Mouse (Mus musculus): ENCODE data around the gene Suv39h1. TPM values are rescaled to one million over a fixed set of nuclear protein-coding genes. Genes with fewer than 3 reads are reported as not detected.
A peak's percentile ranks its signal among the peaks of the same experiment; 100 is the strongest.

The Suv39h1 gene
- total and polyA plus RNA-seq, 3 experiments, result 104 to 129 (median 122) TPM

GRCm38 (mm10) chrX:8102213-8102668, 27.7 kb upstream of the Suv39h1 start (continued):
- TF ChIP-seq ZMIZ1 (IDR thresholded peaks at IDR 0.05; ENCODE audit: low read depth, low read length), result no peak
- TF ChIP-seq MYB (IDR thresholded peaks at IDR 0.05; ENCODE audit: low read depth, low read length), result peak; percentile 75; the same call in 1 of the 2 replicates
- TF ChIP-seq TAL1 (IDR thresholded peaks at IDR 0.05; ENCODE audit: low read length), result peak; percentile 97
- TF ChIP-seq USF1 (IDR thresholded peaks at IDR 0.05; ENCODE audit: low read depth, low read length), result no peak
- TF ChIP-seq JUND (IDR thresholded peaks at IDR 0.05; ENCODE audit: low read depth, low read length), result peak; percentile 95
- no peak for TF ChIP-seq CHD1 (IDR thresholded peaks at IDR 0.05; ENCODE audit: low read depth, low read length)
- TF ChIP-seq E2F4 (IDR thresholded peaks at IDR 0.05; ENCODE audit: borderline replicate concordance, low read depth, low read length), result peak; percentile 40; the same call in 1 of the 2 replicates
- peak; percentile 63 for TF ChIP-seq MXI1 (IDR thresholded peaks at IDR 0.05; ENCODE audit: low read depth, low read length)
- peak; percentile 55 for TF ChIP-seq HCFC1 (IDR thresholded peaks at IDR 0.05; ENCODE audit: low read depth, low read length)
- TF ChIP-seq KAT2A (conservative IDR thresholded peaks at IDR 0.05; ENCODE audit: low read depth, low read length), result no peak
- 0 out of 2 replicates have a peak, but pooled peaks have one; percentile 59 for TF ChIP-seq MAFK (IDR thresholded peaks at IDR 0.05; ENCODE audit: borderline replicate concordance, low read depth, low read length)

DNA sequence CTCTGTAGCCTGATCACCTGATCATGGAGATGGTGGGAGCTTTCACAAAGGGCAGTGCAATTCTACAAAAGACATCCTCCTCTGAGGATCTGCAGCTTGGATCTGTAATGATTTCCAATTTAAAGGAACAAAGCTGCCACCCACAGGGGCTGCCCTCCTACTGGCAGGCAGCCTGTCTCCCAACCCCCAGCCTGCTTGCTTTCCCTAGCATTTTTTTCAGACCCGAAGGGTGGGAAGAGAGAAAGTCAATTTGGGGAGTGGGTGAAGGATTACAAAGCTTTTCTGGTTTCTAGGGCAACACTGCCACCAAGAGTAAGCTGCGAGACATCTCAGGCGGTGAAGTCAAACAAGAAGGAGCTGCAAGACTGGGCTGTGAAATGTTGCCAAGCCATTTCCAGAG, 26.5 kb upstream of the Suv39h1 start:
- H3K36me3 ChIP-seq (ENCODE audit: control insufficient read depth in 1 of 2, insufficient read depth in 2 of 2, low read length in 2 of 2), result peaks cover 0 to 29% of the 10 kb centered on the region in 2 experiments; a peak in 2 of 4 replicates
- no peaks in the 10 kb centered on the region for H3K9me3 ChIP-seq (replicated peaks; ENCODE audit: insufficient read depth, low read length)
- H3K79me2 ChIP-seq (ENCODE audit: control insufficient read depth, insufficient read depth, low read length, poor library complexity), result peaks cover 2% of the 10 kb centered on the region; the same call in 1 of the 2 replicates
- DNase-seq (ENCODE audit: low read depth, low spot score), result no peak
- H3K27me3 ChIP-seq (ENCODE audit: control insufficient read depth in 1 of 2, insufficient read depth in 2 of 2, low read length in 2 of 2), result no peaks in the 10 kb centered on the region
- H3K4me1 ChIP-seq (ENCODE audit: control insufficient read depth in 1 of 2, insufficient read depth in 2 of 2, low read length in 2 of 2), result peaks cover 4 to 30% of the 10 kb centered on the region in 2 experiments; a peak in 3 of 4 replicates
- H3K27ac ChIP-seq (ENCODE audit: control insufficient read depth, low read depth, low read length), result peak overlapping the region; percentile 81; the same call in 1 of the 2 replicates
- H3K4me3 ChIP-seq (ENCODE audit: control insufficient read depth in 1 of 2, insufficient read depth in 1 of 2, low read depth in 2 of 2, low read length in 2 of 2), result no peak overlapping the region
- H3K9ac ChIP-seq (ENCODE audit: control insufficient read depth, low read depth, low read length, poor library complexity, severe bottlenecking), result no peak overlapping the region
- no peak for TF ChIP-seq MAX (IDR thresholded peaks at IDR 0.05; ENCODE audit: low read length)
- peak; percentile 61 for TF ChIP-seq RAD21 (IDR thresholded peaks at IDR 0.05; ENCODE audit: low read depth, low read length)
- no peak for TF ChIP-seq MAFK (IDR thresholded peaks at IDR 0.05; ENCODE audit: borderline replicate concordance, low read depth, low read length)
- TF ChIP-seq MAZ (IDR thresholded peaks at IDR 0.05; ENCODE audit: low read depth, low read length), result no peak
- no peak for TF ChIP-seq POLR2A (IDR thresholded peaks at IDR 0.05; ENCODE audit: control insufficient read depth in 1 of 2, insufficient read depth in 1 of 2, low read depth in 1 of 2, low read length in 2 of 2, poor library complexity in 1 of 2)
- no peak for TF ChIP-seq KAT2A (conservative IDR thresholded peaks at IDR 0.05; ENCODE audit: low read depth, low read length)
- TF ChIP-seq ZKSCAN1 (IDR thresholded peaks at IDR 0.05; ENCODE audit: low read depth, low read length), result no peak
- no peak for TF ChIP-seq POLR2AphosphoS5 (IDR thresholded peaks at IDR 0.05; ENCODE audit: borderline replicate concordance, low read depth, low read length)
- TF ChIP-seq CHD2 (IDR thresholded peaks at IDR 0.05; ENCODE audit: low read length), result no peak
- TF ChIP-seq USF1 (IDR thresholded peaks at IDR 0.05; ENCODE audit: low read depth, low read length), result no peak
- TF ChIP-seq MYC (IDR thresholded peaks at IDR 0.05; ENCODE audit: low read depth, low read length), result no peak
- TF ChIP-seq CHD1 (IDR thresholded peaks at IDR 0.05; ENCODE audit: low read depth, low read length), result no peak
- TF ChIP-seq ZMIZ1 (IDR thresholded peaks at IDR 0.05; ENCODE audit: low read depth, low read length), result no peak
- TF ChIP-seq BHLHE40 (IDR thresholded peaks at IDR 0.05; ENCODE audit: borderline replicate concordance, low read depth, low read length), result no peak
- TF ChIP-seq MEF2A (IDR thresholded peaks at IDR 0.05; ENCODE audit: extremely low read depth, insufficient replicate concordance, low read depth, low read length, poor library complexity, severe bottlenecking), result no peak
- no peak for TF ChIP-seq TAL1 (IDR thresholded peaks at IDR 0.05; ENCODE audit: low read length)
- peak; percentile 60; the same call in 1 of the 2 replicates for TF ChIP-seq ZNF384 (IDR thresholded peaks at IDR 0.05; ENCODE audit: low read depth, low read length)
- no peak for TF ChIP-seq UBTF (IDR thresholded peaks at IDR 0.05; ENCODE audit: borderline replicate concordance, insufficient read depth, low read depth, low read length)
- TF ChIP-seq ETS1 (IDR thresholded peaks at IDR 0.05; ENCODE audit: low read depth, low read length), result no peak
- no peak for TF ChIP-seq GATA1 (IDR thresholded peaks at IDR 0.05; ENCODE audit: low read depth, low read length)
- peak; percentile 25 for TF ChIP-seq ZC3H11A (IDR thresholded peaks at IDR 0.05; ENCODE audit: low read depth, low read length)
- no peak for TF ChIP-seq ELF1 (IDR thresholded peaks at IDR 0.05; ENCODE audit: low read depth, low read length)
- no peak for TF ChIP-seq USF2 (IDR thresholded peaks at IDR 0.05; ENCODE audit: borderline replicate concordance in 1 of 2, insufficient read depth in 1 of 2, low read depth in 1 of 2, low read length in 2 of 2)
- TF ChIP-seq HCFC1 (IDR thresholded peaks at IDR 0.05; ENCODE audit: low read depth, low read length), result no peak
- no peak for TF ChIP-seq TBP (IDR thresholded peaks at IDR 0.05; ENCODE audit: low read depth, low read length)
- TF ChIP-seq RCOR1 (IDR thresholded peaks at IDR 0.05; ENCODE audit: low read depth, low read length), result no peak
- no peak for TF ChIP-seq MYB (IDR thresholded peaks at IDR 0.05; ENCODE audit: low read depth, low read length)
- TF ChIP-seq TCF12 (IDR thresholded peaks at IDR 0.05; ENCODE audit: low read depth, low read length), result no peak
- TF ChIP-seq POLR2AphosphoS2 (IDR thresholded peaks at IDR 0.05; ENCODE audit: low read length), result no peak
- no peak for TF ChIP-seq JUND (IDR thresholded peaks at IDR 0.05; ENCODE audit: low read depth, low read length)
- TF ChIP-seq GABPA (IDR thresholded peaks at IDR 0.05; ENCODE audit: low read depth, low read length), result no peak

All from MEL (cell line).